Mouse (Mus musculus): ENCODE data around the gene Lsamp.

The Lsamp gene

DNA sequence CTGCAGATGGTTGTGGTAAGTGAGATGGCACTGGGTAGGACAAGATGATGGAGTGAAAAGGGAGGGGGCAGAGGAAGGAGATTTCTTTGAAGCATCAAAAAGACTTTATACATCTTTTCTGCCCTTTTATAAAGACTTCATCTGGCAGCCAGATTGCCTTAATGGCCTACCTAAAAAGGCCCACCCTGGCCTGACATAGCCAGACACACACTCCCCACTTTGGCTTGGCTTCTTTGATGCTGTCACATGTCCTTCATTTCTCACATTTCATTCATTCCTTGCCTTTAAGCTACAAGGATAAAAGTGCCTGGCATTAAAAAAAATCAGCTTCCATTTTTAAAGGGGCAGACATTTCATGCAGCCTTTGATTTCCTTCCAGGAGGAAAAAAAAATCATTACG, 1803.0 kb downstream of the Lsamp start:
- no peak for DNase-seq

DNA sequence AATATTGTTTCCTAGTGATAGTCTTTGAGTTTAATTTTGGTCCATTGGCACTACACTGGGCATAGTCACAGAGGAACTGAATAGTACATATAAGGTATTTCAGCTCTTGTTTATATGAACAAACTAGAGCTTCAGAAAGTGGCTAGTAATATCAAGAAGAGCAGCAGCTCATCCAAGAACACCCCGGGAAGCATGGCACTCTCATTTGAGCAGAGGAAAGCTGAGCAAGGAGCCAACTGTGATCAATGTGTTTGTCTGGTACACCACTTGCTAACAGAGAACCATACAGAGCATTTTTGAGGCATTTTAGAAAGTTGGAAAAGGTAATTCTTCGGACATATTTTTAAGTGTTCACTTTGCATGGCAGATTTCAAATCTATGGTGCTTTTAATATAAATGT, 1805.9 kb downstream of the Lsamp start:
- no peak for DNase-seq

DNA sequence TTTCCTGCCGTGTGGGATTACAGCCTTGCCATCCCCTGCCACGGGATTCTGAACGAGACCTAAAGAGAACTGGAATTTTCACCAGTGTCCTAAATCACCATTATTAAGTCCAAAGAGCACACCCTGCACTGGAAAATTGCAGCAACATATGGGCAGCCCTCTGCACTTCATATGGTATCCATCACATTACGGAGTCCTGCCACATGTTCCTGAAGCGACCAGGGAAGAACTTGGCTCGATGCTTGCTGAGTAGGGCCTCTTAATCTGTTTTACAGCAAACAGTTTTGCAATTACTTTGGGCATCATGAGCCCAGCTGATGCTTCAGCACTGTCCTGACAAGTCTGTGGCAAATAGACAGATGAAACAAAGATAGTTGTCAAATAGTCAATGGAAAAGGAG, 1836.2 kb downstream of the Lsamp start:
- no peak for DNase-seq

DNA sequence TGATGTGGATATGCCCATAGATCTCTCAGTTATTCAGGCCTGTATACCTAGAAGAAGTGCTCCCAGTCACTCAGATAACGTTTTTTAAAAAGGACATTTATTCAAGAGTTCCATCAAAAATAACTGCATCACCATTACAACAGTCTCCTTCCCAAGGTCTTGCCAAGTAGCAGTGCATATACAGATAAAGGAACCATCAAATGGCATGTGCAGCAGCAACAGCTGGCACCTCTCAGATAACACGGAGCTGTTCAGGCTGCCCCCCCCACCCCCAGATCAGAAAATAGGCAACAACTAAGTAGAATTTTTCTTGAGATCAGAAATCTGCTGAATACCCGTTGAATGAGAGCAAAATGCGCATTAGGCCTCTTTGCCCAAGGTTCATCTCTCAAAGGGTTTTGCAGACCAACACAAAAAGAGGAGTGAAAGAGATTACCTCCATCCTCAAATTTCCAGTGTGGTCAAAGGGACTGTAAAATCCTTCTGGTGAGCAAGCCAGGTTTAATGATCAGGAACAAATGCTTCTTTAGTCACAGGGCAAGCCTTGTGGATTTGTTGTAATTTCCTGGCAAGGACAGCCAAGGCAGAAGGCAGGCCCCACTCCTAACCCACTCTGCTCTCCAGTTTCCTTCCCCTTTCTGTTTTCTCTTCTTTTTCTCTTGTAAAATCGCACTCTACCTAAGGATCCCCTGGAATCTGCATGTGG, 1842.9 kb downstream of the Lsamp start:
- DNase-seq = no peak

DNA sequence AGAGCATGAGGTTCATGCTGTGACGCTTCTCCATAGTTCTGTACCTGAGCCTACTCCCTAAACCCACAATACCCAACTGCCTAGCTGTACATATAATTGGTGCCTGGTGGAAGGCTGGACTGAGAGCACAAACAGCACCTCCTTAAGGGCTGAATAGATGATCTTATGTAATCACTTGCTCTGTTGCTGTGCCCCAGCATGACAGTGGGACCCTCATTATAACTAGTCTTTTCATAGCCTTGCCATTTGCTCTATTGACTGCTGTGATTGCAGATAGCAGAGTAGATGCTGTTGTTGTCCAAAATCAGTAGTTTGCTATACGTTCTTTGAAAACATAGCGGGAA, 1843.4 kb downstream of the Lsamp start:
- no peak for DNase-seq

DNA sequence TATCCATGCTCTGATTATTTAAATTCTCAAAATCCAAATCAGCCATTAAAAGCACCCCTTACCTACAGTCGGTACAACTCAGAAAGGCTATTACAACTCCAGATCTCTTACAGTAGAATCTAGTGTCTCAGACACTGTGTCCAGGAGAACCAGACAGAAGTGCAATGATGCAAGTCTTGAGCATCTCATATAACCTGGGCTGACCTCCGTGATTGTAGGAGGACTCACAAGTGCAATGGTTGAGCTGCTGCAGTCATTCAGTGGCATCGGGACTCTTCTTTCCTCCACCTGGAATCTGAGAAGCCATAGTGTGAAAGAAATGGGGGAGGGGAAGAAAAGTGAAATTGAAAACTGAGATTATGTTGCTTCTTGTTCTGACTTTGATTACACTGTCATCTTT, 1850.5 kb downstream of the Lsamp start:
- no peak for DNase-seq

DNA sequence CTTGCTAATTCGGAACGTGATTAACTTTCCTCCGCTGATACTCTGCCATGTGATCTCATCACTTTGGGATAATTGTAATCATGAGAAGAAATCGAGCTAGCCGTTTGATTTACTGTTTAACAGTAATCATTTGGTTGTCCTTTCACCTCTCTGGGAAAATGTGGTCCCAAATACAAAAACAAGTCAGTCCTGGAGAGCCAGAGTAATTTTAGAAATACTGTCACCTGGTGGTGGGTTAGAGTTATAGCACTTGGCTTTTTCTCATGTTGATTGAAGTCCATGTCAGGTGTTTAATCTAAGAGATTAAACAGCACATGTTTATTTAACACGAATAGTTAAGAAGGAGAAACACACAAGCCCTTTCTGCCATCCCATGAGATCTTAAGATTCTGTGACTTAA, 1851.6 kb downstream of the Lsamp start:
- no peak for DNase-seq

DNA sequence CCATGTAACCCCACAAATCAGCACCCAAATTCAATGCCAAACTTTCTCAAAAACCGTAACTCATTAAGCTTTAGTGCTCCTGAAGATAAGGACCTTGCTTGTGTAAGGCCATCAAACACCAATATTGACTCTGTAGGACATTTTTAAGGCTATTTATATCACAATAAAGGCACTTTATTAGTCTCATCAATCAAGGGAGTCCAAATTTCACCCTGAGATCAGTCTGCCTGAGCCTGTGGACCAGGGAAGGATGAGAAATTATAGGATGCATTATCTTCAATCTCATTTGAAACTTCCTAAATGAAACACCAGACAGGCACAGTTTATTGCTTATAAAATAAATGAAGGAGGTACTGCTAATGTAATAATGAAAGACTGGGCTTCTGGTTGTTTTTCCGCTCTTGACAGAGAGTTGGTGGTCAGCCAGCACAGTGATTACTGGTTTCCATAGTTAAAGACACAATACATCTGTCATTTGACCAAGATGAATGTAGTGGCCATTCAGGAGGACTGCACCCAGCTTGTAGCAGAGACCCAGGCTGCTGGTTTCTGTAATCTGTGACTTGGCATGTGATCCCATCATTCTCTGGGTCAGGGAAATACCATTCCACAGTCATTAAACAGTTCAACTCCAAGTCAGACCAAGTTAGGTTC, 1855.7 kb downstream of the Lsamp start:
- no peak for DNase-seq

DNA sequence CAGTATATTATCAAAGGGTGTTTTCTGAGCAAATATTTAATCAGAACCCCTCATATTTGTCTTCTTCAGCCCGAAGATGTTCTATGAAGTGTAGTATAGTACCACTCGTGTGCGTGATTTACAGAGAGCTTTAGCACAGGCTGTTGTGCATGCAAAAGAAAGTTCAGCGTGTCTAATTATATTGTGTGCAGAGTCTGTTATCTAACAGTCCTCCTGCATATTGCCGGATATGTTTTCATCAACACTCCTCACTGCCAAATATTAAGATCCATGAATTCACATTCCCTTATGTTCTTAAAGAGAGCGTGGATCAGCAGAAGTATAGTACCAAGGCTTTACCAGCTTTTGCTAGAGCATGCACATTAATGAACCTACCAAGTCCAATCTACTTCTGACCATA, 1862.7 kb downstream of the Lsamp start:
- DNase-seq = no peak

DNA sequence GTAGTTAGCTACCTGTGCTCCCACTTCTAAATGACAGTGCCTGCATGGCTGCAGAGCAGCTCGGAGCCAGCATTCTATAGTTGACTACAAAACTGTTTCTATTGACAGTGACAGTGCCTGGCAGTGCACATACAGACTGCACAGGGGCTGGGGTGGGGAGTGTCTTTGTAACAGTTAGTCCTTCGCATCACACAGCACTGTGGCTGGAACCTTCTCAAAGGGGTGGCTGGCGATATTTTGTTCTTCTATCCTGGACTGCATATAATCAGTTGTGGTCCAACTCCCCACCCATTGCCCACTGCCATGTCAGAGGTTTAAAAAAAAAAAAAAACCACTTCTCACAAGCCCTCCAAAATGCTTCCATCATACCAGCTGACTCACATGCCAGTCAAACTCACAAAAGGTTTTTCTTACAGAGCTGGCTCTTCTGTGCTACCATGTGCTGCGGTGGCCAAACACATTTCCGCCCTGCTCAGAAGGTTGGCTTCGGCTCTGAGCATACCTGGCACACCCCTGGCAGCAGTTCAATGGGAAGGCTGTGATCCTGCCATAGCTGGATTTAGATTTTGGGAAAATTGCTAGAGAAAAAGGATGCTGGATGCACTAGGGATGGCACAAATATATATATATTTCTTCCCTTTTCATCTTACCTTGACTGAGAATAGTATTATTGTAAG, 1887.9 kb downstream of the Lsamp start:
- DNase-seq = peak; percentile 84

DNA sequence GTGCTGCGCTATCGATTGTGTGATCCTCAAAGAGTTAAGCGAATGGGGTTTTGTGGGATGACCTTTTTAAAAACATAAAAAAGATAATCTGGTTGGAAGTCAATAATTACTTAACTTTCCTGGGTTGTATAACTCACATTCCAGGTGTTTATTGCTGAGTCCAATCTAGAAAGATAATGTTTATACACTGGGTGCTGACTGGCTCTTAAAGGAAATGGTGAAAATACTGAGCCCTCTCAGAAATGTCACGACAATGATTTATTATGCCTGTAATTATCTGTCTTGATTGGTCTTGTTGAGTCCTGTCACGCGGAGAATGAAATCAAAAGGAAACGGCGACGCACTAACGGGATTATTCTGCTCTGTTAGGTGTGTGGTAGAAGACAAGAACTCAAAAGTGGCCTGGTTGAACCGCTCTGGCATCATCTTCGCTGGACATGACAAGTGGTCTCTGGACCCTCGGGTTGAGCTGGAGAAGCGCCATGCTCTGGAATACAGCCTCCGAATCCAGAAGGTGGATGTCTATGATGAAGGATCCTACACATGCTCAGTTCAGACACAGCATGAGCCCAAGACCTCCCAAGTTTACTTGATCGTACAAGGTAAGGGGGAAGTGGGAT, 1904.5 kb downstream of the Lsamp start:
- no peak for DNase-seq

DNA sequence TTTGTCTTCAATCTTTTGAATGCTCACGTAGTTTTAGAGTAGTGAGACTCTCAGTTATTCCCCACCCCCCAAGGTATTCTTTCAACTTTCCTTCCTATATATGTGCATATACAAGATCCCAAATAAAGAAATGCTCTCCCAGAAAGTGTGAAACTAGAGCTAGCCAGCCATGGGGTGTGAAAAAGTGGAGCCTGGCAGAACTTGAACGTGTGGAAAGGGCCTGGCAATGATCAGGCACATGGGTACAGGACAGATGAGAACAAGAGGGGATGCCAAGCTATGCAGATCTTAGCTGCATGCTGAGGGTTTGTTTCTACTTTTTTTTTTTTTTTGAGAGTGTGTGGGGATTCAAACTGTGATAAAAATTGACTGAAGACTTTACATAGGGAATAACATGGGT, 1916.6 kb downstream of the Lsamp start:
- DNase-seq = no peak

DNA sequence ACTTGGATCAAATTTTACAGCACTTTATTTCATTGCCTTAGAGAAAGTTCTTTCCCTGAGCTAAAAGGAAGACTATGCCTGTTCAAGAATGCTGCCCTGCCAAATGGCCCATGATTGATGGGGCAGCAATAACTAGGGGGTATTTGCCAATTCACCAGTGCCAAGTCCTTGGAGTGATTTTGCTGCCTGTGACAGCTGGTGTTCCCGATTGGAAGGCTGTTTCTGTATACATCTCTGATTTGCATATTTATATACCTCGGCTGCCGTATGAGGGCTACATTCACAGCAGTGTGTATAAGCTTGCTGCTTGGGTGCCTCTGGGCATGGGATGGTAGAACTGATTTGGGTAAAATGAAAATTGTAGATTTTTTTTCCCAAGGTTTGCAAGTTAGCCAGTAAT, 1919.5 kb downstream of the Lsamp start:
- peak; percentile 60 for DNase-seq

DNA sequence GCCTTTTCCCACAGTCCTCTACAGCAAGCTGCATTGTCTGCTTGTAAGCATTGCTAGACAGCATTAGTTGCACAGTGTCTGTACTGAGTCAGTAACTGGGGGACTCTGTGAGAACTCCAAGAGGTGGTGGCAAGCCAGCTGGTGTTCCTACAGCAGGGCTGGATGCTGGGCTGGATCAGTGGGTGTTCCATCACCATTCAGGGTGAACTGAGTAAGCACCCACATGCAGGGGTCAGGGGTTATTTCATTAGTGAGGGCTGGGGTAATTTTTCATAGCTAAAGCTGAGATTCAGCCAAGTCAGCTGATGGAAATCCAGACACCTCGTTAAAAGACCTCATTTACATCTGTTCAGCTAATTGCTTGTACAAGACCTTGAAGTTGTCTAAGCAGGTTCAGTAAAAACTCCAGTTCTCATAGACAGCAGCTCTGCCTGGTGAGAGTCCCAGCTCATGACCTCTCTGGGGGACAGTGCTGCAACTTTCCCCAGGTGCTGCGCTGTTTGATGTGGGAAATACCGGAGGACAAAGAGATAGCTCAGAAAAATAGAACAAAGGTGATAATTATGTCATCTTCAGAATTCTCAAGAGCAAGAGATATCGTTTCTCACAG, 1928.5 kb downstream of the Lsamp start:
- no peak for DNase-seq

DNA sequence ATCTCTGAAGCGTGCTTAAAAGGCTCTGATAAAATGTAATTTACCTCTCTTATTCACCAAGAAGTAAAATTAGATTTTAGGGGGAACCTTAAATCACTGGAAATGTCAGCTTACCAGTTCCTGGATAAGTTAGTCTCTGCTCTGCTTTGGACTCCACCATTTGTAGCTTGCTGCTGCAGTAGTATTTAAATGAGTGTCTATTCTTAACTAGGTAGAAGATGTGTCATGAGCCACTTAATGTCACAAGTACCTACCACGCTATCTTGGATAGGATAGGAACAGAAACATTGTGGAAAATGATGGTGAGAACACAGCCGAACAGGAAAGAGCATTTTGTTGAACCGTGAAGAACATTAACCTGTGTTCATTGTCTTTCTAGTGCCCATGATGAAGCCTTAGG, 1929.2 kb downstream of the Lsamp start:
- DNase-seq = no peak

DNA sequence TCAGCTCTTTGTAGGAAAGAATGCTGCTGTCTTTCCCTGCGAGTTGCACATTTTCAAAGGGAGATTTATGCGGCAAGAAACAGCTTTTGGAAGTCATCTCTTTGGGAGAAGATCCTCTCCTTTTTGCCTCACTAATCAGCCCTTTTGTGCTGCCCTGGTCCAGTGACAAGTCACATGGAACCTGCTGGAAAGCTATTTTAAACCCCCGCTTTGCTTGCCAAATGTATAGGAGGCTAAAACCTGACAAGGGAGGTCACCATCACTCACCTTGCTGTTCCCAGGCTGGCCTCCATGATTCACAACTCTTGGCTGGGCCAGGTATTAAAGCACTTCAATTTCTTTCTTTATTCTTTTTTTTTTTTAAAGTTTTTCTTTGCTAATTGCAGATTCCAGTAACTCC, 1932.2 kb downstream of the Lsamp start:
- DNase-seq = no peak

DNA sequence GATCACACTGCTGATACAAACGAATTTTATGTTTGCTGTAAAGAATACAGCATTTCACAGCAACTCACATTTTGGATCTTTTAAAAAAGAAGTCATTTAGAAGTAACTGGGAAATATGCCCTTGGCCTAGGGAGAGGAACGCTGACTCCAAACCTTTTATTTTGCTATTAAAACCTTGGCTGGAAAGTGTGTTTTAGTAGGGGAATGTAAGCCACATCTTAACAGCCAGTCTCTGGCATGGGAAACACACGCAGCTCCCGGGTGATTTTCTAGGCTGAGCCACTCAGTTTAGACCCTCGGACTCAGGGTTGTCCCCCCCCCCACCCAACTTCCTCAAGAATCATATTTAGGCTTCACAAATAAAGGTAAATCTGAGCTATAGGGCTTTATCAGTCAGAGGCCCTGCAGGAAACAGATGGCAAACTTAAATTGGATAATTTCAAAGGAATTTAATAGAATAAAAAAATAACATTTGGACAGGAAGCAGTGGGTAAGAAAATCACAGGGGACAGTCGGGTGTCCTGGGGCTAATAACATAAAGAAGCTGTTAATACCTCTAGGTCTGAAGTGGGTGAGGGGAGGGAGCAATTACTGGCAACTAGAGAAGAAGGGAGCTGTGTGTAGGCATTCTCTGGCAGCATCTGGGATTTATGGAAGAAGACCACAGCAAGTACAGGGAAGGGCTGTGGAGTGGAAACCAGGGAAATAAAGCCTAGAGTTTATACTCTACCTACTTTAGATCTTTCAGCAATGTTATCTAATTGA, 1933.1 kb downstream of the Lsamp start:
- DNase-seq = no peak

DNA sequence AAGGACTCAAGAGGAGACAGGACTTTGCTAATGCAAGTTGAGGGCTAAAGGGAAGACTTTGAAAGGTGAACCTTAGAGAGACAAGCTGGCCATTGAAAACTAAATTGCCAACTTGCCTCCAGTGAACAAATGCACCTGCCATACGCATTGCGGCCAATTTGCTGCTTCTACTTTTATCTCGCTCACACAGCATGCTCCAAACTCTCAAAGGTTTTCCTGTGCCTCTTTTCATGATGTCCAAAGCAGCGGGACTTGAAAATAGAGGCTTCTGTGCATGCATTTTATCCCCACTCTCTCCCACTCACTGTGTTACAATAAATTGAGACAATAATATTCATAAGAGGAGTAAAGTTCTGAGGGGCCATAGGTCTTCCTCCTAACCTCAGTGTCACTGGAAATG, 1945.4 kb downstream of the Lsamp start:
- DNase-seq = peak; percentile 59

DNA sequence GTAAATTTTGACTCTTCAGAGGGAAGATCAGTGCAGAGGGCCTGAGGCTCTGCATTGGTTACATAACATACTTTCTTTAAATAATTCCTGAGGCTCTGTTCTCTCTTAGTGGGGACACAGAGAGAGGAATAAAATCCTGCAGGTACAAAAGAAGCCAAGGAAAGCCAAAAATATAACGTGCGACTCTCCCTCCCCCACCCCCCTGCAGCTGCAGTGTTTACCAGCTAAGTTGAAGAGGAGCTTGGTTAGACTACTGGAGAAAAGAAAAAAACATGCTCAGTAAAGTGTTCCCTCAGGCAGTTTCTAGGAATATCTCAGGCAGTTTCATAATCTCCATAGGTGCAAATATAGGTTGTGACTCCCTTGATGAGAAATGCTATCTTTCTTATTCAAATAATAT, 1951.5 kb downstream of the Lsamp start:
- DNase-seq = no peak

DNA sequence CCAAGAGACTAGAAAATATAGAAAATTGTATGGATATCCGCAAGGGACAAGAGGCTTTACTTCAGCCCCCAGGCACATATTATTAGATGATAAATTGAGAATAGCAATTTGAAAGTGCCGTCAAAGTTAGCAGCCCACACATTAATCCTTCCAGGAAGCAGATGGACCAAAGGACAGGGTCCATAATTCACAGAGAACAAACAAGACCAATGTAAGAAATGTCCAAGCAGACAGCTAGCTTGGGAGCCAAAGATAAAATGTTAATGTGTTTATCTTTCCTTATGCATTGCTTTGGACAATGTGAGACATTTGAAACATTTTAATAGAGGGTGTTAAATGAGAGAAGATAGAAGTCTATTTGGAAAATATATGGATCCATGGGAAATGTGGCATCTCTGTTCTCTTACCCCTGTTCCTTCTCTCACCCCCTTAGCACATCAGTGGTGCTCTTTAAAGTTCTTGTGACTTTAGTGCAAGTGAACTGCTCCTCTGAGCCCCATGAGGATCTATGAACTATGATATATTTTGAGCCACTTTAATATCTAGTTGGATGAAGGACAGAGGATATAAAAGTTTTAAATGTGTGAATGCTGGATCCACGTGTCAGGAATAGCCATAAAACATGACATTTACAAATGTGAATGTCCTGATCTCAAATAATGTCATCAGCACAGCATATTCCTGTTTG, 1952.9 kb downstream of the Lsamp start:
- no peak for DNase-seq

DNA sequence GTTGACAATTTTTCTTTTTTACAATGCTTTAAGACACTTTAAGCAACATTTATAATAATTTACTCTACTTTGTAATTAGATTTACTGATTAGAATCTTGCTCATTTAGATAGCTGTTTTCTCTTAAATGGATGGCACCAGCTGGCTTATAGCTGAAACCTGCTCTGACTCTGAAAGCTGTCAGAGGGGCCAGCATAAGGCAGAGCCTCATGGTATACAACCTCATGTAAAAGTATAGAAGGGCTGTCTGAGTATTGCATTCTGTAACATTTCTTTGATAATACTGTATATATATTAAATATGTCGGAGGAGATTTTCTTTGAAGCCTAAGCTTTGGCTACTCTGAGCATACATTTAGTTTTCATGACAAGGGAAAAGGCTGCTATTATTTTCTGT, 1953.4 kb downstream of the Lsamp start:
- DNase-seq = no peak

DNA sequence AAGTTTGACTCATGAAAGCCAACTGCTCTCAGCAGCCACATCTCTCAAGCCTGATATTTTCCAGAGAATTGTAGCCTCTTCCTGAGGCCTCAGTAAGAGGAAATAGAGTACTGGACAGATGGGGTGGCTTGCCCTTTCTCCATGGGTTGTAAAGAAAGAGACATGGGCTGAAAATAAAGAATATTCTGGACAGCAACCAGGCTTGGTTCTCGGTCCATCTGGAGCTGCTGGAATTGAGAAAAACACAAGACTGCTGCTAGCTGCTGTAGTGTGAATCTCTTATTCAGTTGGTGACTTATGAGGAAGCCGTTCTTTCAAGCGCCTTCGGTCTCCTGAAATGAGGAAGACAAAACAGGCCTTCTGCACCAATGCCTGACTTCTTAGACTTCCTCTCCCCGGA, 1954.1 kb downstream of the Lsamp start:
- peak; percentile 56 for DNase-seq

All from cerebellum, adult 8-10 months (tissue).